Mouse (Mus musculus): ENCODE results near the gene 1190007I07Rik. TPM values are rescaled to one million over a fixed set of nuclear protein-coding genes. Genes with fewer than 3 reads are reported as not detected.

1190007I07Rik gene
- total RNA-seq (2015) (13.0 and 14.1 TPM in 2 replicates), total RNA-seq (2017) (17.5 and 19.6 TPM in 2 replicates)

- peak; percentile 89 for ATAC-seq (ENCODE audit: poor library complexity, severe bottlenecking)
These were observed at the start of gene 1190007I07Rik for GRCm38 (mm10) chr10:82622671-82623552. Gene 1190007I07Rik (minus strand): TSS chr10:82623228.

GRCm38 (mm10) chr10:82670205-82670604, 47.2 kb upstream of the 1190007I07Rik start:
- peak; percentile 78 for ATAC-seq (ENCODE audit: poor library complexity, severe bottlenecking)

GRCm38 (mm10) chr10:82666436-82667234, 43.6 kb upstream of the 1190007I07Rik start:
- ATAC-seq (ENCODE audit: poor library complexity, severe bottlenecking): peak; percentile 79

DNA sequence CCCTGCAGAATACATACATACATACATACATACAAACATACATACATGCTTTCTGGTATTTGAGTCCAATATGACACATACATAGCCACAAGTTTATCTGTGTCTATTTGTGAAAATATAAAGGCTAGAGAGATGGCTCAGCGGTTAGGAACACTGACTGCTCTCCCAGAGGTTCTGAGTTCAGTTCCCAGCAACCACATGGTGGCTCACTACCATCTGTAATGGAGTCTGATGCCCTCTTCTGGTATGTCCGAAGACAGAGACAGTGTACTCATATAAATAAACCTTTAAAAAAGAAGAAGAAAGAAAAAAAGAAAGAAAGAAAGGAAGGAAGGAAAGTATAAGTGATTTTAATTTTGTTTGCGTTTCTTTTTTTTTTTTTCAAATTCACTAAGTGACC, 42.9 kb upstream of the 1190007I07Rik start:
- ATAC-seq (ENCODE audit: poor library complexity, severe bottlenecking): no peak

- ATAC-seq (ENCODE audit: poor library complexity, severe bottlenecking): no peak
These were observed 40.3 kb upstream of the 1190007I07Rik start for GRCm38 (mm10) chr10:82663289-82663688.

GRCm38 (mm10) chr10:82662267-82662990, 39.4 kb upstream of the 1190007I07Rik start:
- ATAC-seq (ENCODE audit: poor library complexity, severe bottlenecking): peak; percentile 53

- peak; percentile 17 for ATAC-seq (ENCODE audit: poor library complexity, severe bottlenecking)
These were observed 38.8 kb upstream of the 1190007I07Rik start for GRCm38 (mm10) chr10:82661820-82662219.

GRCm38 (mm10) chr10:82654581-82654980, 31.6 kb upstream of the 1190007I07Rik start:
- ATAC-seq (ENCODE audit: poor library complexity, severe bottlenecking): no peak

DNA sequence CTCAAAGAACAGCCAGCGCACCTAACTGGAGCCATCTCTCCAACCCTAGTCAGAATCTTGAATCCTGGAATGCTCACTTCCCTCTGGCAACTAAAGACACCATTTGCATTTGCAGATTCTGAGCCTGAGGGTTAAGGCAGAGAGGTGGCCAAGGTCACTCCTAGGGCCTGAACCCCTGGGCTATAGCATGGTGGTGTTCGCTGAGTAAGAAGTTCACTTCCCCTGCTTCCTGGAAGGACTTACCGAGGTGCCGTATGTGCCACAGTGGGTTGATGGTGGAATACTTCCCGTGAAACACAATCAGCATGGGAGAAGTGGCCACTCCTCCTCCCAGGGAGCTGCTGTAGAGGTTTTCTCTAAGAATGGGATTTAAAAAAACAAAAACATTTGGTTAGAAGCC, 29.6 kb upstream of the 1190007I07Rik start:
- ATAC-seq (ENCODE audit: poor library complexity, severe bottlenecking): no peak

DNA sequence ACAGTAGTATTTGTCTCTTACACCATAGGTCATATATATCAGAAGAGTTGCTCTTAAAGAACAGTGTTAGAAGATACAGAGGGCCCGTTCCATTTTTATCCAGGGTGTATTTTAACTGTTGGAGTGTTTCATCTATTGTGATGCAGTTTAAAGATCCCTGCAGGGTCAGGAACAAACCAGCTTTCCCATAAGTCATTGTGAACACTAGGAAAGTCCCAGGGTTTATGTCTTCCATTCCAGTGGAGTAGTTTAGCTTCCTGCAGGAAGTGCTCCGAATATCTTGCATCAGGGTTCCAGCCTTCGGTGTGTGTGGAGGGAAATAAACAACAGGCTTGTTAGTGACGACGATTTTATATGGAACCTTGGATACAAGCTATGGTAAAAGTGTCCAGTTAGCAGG, 28.2 kb upstream of the 1190007I07Rik start:
- no peak for ATAC-seq (ENCODE audit: poor library complexity, severe bottlenecking)

GRCm38 (mm10) chr10:82647205-82647811, 24.3 kb upstream of the 1190007I07Rik start:
- ATAC-seq (ENCODE audit: poor library complexity, severe bottlenecking): peak; percentile 97

DNA sequence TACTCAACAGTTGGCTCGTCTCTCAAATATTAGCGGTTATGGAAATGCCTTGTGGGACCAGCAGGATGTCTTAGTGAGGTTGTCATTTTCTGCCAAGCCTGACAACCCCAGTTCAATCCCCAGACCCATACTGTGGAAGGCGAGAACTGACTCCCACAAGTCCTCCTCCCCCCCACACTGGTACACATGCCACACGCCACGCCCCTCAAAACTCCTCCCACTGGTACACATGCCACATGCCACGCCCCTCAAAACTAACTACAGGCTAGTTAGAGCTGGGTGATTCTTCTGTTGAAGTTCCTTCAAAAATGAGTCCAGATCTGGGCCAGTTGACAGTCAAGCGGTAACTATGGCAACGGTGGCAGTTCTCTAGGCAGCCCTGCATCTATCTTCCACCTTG, 23.1 kb upstream of the 1190007I07Rik start:
- no peak for ATAC-seq (ENCODE audit: poor library complexity, severe bottlenecking)

GRCm38 (mm10) chr10:82641481-82641880, 18.5 kb upstream of the 1190007I07Rik start:
- no peak for ATAC-seq (ENCODE audit: poor library complexity, severe bottlenecking)

GRCm38 (mm10) chr10:82639032-82639698, 16.1 kb upstream of the 1190007I07Rik start:
- no peak for ATAC-seq (ENCODE audit: poor library complexity, severe bottlenecking)

GRCm38 (mm10) chr10:82636321-82636720, 13.3 kb upstream of the 1190007I07Rik start:
- no peak for ATAC-seq (ENCODE audit: poor library complexity, severe bottlenecking)

DNA sequence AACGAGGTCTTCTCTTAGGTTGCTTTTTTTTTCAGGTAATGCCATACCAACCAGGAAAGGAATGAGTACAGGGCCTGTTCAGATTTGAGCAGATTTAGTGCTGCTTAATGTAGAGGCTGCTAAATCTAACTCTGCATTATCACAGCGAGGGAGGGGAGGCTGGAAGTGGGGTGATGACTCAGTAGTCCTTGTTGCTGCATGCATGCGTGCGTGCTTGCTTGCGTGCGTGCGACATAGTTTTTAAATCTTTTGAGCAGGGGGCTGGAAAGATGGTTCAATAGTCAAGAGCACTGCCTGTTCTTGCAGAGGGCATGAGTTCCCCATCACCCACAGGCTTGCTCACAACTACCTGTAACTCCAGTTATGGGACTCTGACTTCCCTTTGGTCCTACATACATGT, 11.3 kb upstream of the 1190007I07Rik start:
- ATAC-seq (ENCODE audit: poor library complexity, severe bottlenecking): no peak

- no peak for ATAC-seq (ENCODE audit: poor library complexity, severe bottlenecking)
These were observed 9.7 kb upstream of the 1190007I07Rik start for GRCm38 (mm10) chr10:82632496-82633280.

DNA sequence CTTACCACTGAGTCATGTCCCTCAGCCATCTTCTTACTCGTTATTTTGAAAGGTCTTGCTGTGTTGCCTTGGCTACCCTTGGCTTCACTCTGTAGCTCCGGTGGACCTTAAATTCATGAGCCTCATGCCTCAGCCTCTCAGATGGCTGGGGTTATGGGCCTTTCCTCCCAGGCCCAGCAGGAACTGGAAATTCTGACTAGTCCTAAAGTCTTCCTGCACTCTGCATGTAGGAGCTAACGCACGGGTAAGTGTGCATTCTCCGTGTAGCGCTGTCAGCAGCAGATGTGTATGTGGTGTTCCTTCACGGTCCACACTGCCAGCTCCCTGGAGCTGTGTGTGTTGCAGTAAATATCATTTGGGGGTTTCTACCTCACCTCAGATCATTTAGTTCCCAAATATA, 8.1 kb upstream of the 1190007I07Rik start:
- no peak for ATAC-seq (ENCODE audit: poor library complexity, severe bottlenecking)

DNA sequence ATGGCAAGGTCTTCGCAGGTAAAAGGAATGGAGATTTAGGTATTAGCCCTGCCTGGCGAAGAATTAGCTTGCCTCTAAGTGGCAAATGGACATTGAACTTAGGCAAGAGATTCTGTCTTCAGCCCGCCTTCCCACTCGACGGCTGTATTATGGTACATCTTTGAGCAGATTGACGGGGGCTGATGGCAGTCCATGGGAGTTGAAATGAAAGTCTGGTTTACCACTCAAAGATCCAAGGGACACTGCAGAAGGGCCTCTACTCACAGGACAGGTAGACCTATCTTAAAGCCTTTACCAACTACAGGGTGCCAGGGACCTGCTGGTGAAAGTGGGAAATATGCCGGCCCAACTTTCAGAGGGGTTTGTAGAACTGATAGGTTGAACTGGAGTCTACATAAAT, 7.5 kb upstream of the 1190007I07Rik start:
- no peak for ATAC-seq (ENCODE audit: poor library complexity, severe bottlenecking)

Measured in megakaryocyte, adult 5-6 weeks (primary cell).